Comparison of ENCODE assay signal across 8 mouse cellular contexts in the genomic region with DNA sequence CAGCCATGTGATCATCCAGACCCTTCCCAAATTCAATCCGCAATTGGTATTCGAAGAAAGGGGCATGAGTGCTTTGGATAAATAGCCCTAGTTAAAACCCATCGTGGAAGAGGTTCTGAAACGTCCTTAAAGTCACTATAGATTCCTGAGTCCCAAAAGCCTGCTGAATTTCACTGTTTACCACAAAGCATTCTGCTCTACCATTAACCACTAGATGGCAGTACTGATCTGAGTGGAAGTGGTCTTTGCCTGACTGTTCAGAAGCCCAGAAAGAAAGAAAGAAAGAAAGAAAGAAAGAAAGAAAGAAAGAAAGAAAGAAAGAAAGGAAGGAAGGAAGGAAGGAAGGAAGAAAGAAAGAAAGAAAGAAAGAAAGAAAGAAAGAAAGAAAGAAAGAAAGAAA. TPM values are rescaled to one million over a fixed set of nuclear protein-coding genes. Genes with fewer than 3 reads are reported as not detected.
DNase-seq lines count a peak whose midpoint lies in the region; ATAC-seq and TF ChIP-seq lines count a peak whose summit lies in the region.
"Not testable (repeated sequence)": the region's sequence is repeated elsewhere in the genome, so short reads cannot be mapped to it uniquely, and the experiment has no call there.

No protein-coding gene starts in this region.

- not testable (repeated sequence) for H3K9ac ChIP-seq in CH12.LX (ENCODE audit: insufficient read depth, low read depth); forebrain, postnatal 0 days; hindbrain, postnatal 0 days (replicated peaks; ENCODE audit: low read length); limb, embryonic 14.5 days (ENCODE audit: low read depth, low read length, severe bottlenecking)

- H3K4me3 ChIP-seq in CH12.LX (replicated peaks in 1 of 3; ENCODE audit: low read depth in 2 of 3, low read length in 2 of 3, poor library complexity in 1 of 3); forebrain, postnatal 0 days (ENCODE audit: low read depth, low read length); hindbrain, postnatal 0 days (ENCODE audit: low read length); limb, embryonic 14.5 days (replicated peaks; ENCODE audit: low read length): not testable (repeated sequence)

- not testable (repeated sequence) for H3K27me3 ChIP-seq in CH12.LX (replicated peaks); forebrain, postnatal 0 days (ENCODE audit: insufficient read depth, low read length); hindbrain, postnatal 0 days (ENCODE audit: insufficient read depth, low read length); limb, embryonic 14.5 days (ENCODE audit: control insufficient read depth, insufficient read depth, low read length)

- TF ChIP-seq RAD21 in CH12.LX (IDR thresholded peaks at IDR 0.05; ENCODE audit: low read depth, low read length) = peak; percentile 33

- TF ChIP-seq POLR2A in CH12.LX (IDR thresholded peaks at IDR 0.05; ENCODE audit: low read depth, low read length); limb, embryonic 14.5 days (IDR thresholded peaks at IDR 0.05; ENCODE audit: borderline replicate concordance, extremely low read depth, insufficient read depth, insufficient read length): not testable (repeated sequence)

- in situ Hi-C loops in CH12.LX (cut with MboI; ENCODE audit: low pct_ligation_motif_present, low pct_unique_long_range_greater_than_20kb, low sequenced_read_pairs) = not testable (repeated sequence)

- 55% methylated on average over 4 of the region's 4 CpGs for WGBS in forebrain, postnatal 0 days
- WGBS in hindbrain, postnatal 0 days = 55% methylated on average over 4 of the region's 4 CpGs
- 64% methylated on average over 4 of the region's 4 CpGs for WGBS in limb, embryonic 14.5 days

- not testable (repeated sequence) for H3K27ac ChIP-seq in CH12.LX (ENCODE audit: insufficient read depth, low read depth); forebrain, postnatal 0 days (ENCODE audit: low read depth, low read length); hindbrain, postnatal 0 days; limb, embryonic 14.5 days (replicated peaks; ENCODE audit: low read depth, low read length)

- H3K79me2 ChIP-seq in CH12.LX (replicated peaks; ENCODE audit: control insufficient read depth, extremely low read depth, insufficient read depth, poor library complexity, severe bottlenecking) = not testable (repeated sequence)

- H3K36me3 ChIP-seq in CH12.LX (replicated peaks in 1 of 2; ENCODE audit: control insufficient read depth in 1 of 2, insufficient read depth in 1 of 2, low read length in 1 of 2) = peaks cover 32 to 54% of the 10 kb centered on the region in 2 experiments
- not testable (repeated sequence) for H3K36me3 ChIP-seq in forebrain, postnatal 0 days (ENCODE audit: insufficient read depth); hindbrain, postnatal 0 days (ENCODE audit: insufficient read depth, low read length); limb, embryonic 14.5 days (ENCODE audit: control insufficient read depth, insufficient read depth, low read length)

- peak in 1 of 2 experiments; percentile 54; a peak in 2 of 4 replicates for TF ChIP-seq CTCF in CH12.LX (conservative IDR thresholded peaks at IDR 0.05 in 1 of 2, IDR thresholded peaks at IDR 0.05 in 1 of 2; ENCODE audit: low read depth in 2 of 2, low read length in 2 of 2)
- peak; percentile 64 for TF ChIP-seq CTCF in forebrain, postnatal 0 days (IDR thresholded peaks at IDR 0.05; ENCODE audit: low read depth)
- peak; percentile 63 for TF ChIP-seq CTCF in hindbrain, postnatal 0 days (IDR thresholded peaks at IDR 0.05; ENCODE audit: low read depth)

- DNase-seq in CH12.LX (ENCODE audit: extremely low read depth) = peak; percentile 33
- peak; percentile 21 for DNase-seq in adrenal gland, postnatal 14 days
- peak; percentile 64 for DNase-seq in embryo, embryonic 10 days (ENCODE audit: low spot score)
- peak; percentile 47 for DNase-seq in forebrain, postnatal 0 days
- peak; percentile 74 for DNase-seq in hindbrain, postnatal 0 days (ENCODE audit: low spot score)
- peak; percentile 70 for DNase-seq in limb, embryonic 14.5 days (ENCODE audit: low spot score)
- peak; percentile 34 for DNase-seq in mesoderm, embryonic 11.5 days (ENCODE audit: low read depth, low spot score)
- DNase-seq in thymus, postnatal 14 days = peak; percentile 10

- ATAC-seq in forebrain, postnatal 0 days = peak; percentile 60
- not testable (repeated sequence) for ATAC-seq in hindbrain, postnatal 0 days; limb, embryonic 14.5 days (ENCODE audit: low FRiP score, low read depth)

- H3K4me2 ChIP-seq in CH12.LX (ENCODE audit: insufficient read depth, low read depth, poor library complexity, severe bottlenecking); forebrain, postnatal 0 days (ENCODE audit: low read depth); hindbrain, postnatal 0 days (ENCODE audit: low read depth, low read length); limb, embryonic 14.5 days (replicated peaks; ENCODE audit: low read depth, low read length, severe bottlenecking): not testable (repeated sequence)

- not testable (repeated sequence) for H3K4me1 ChIP-seq in CH12.LX (ENCODE audit: control insufficient read depth in 1 of 2, insufficient read depth in 2 of 2); forebrain, postnatal 0 days (ENCODE audit: insufficient read depth); hindbrain, postnatal 0 days (ENCODE audit: insufficient read depth, low read length); limb, embryonic 14.5 days (ENCODE audit: control insufficient read depth, insufficient read depth, low read length)

- dilution Hi-C loops in CH12.LX (cut with MboI; ENCODE audit: extremely low pct_ligation_motif_present, extremely low pct_unique_long_range_greater_than_20kb, low sequenced_read_pairs) = not testable (repeated sequence)

- not testable (repeated sequence) for TF ChIP-seq EP300 in CH12.LX (IDR thresholded peaks at IDR 0.05; ENCODE audit: low read length)

- H3K9me3 ChIP-seq in CH12.LX (replicated peaks; ENCODE audit: low read length); forebrain, postnatal 0 days (ENCODE audit: low read length); hindbrain, postnatal 0 days (ENCODE audit: low read length); limb, embryonic 14.5 days (ENCODE audit: control insufficient read depth, low read length): not testable (repeated sequence)

RNA-seq across cellular contexts. Expression of gene Msl3, which starts 13.9 kb away (rescaled TPM):
- total RNA-seq in CH12.LX (2012; rRNA removed) (27.6 and 32.4 TPM in 2 replicates), CH12.LX (2014; rRNA removed) (79.9 and 84.5 TPM in 2 replicates)
- polyA plus RNA-seq in CH12.LX (2012; ENCODE audit: insufficient read length, low read depth) = 41.9 and 42.7 TPM in 2 replicates
- 43.0 and 47.1 TPM in 2 replicates for total RNA-seq in adrenal gland, postnatal 14 days (2021)
- 24.0 and 27.3 TPM in 2 replicates for total RNA-seq in forebrain, postnatal 0 days (2014; rRNA removed)
- polyA plus RNA-seq in forebrain, postnatal 0 days (2015; fragmentation: Nextera tagmentation; extraction: Ambion mirVana) = 14.0 and 14.2 TPM in 2 replicates
- total RNA-seq in hindbrain, postnatal 0 days (2014; rRNA removed) = 13.6 and 22.7 TPM in 2 replicates
- 15.0 and 15.4 TPM in 2 replicates for polyA plus RNA-seq in hindbrain, postnatal 0 days (2015; fragmentation: Nextera tagmentation; extraction: Ambion mirVana)
- 34.3 and 38.4 TPM in 2 replicates for polyA plus RNA-seq in limb, embryonic 14.5 days (2012; rRNA removed)
- 40.7 and 40.9 TPM in 2 replicates for polyA plus RNA-seq in limb, embryonic 14.5 days (2014; fragmentation: Nextera tagmentation; extraction: Ambion mirVana)

Comparison
In these comparisons a context has a peak if more than half of its experiments do, and no peak if none do; other contexts are left out.
1. DNase-seq: peak in every context shown above with its lines; median percentile 74 in hindbrain, postnatal 0 days; 70 in limb, embryonic 14.5 days; 64 in embryo, embryonic 10 days; 47 in forebrain, postnatal 0 days; 34 in mesoderm, embryonic 11.5 days; 33 in CH12.LX; 21 in adrenal gland, postnatal 14 days; 10 in thymus, postnatal 14 days.